Comparison of ENCODE assay signal across 8 mouse cellular contexts in the genomic region with DNA sequence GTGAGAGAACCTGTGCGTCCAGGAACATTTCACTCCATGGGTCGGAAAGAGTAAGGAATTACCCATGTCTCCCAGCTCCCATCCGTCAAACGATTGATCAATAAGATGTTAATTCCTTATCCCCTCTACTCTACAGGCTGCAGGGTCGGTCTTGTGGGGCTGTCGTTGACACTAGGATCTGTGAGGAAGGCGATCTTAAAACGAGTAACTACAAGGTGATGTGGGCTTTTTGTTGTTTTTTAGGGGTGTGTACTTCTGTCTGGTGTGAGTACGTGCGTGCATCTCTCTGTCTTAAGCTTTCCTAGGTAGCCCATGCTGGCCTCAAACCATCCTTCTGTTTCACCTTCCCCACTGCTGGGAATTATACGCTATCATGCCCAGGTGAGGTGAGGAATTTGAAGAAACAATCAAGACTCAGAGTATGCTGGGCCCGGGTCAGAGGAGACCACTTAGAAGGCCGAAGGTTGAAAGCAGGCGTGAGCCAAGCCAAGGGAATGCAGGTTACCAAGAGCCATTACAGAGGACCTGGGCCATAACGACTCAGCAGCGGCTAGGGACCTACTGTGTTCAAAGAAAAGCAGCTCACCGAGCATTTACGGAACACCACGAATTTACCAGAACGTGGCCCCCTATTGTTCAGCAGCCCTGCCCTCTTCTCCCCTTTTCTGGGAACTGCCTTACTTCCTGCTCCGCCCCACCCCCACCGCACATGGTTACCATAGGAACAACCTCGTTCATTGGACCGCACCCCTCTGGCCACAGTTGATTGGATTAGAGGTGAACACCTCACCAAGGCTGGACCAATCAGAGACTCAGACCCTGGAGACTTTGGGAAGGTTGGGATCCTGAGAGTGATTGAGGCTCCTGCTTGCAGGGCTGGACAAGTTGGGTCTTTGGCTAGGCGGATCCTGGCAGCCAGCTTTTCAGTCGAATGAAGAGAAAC. TPM values are rescaled to one million over a fixed set of nuclear protein-coding genes. Genes with fewer than 3 reads are reported as not detected.
DNase-seq lines count a peak whose midpoint lies in the region; ATAC-seq lines count a peak whose summit lies in the region.

No protein-coding gene starts in this region.

- ATAC-seq in limb, embryonic 12.5 days (ENCODE audit: insufficient number of reproducible peaks, insufficient read depth, low FRiP score, low TSS enrichment, low read depth): peak; percentile 95
- peak; percentile 98 for ATAC-seq in midbrain, embryonic 12.5 days (ENCODE audit: low FRiP score, low read depth)
- ATAC-seq in stomach, embryonic 14.5 days (ENCODE audit: insufficient number of reproducible peaks, insufficient read depth, low FRiP score, low read depth): peak; percentile 96

- peak overlapping the region; percentile 97 for H3K27ac ChIP-seq in limb, embryonic 12.5 days
- H3K27ac ChIP-seq in midbrain, embryonic 12.5 days (replicated peaks): peak overlapping the region; percentile 89
- H3K27ac ChIP-seq in stomach, embryonic 14.5 days (ENCODE audit: low read length): peak overlapping the region; percentile 80

- WGBS in limb, embryonic 12.5 days: 29% methylated on average over 26 of the region's 26 CpGs
- WGBS in midbrain, embryonic 12.5 days: 34% methylated on average over 26 of the region's 26 CpGs
- 27% methylated on average over 26 of the region's 26 CpGs for WGBS in stomach, embryonic 14.5 days

- H3K4me2 ChIP-seq in limb, embryonic 12.5 days: peak overlapping the region; percentile 53
- H3K4me2 ChIP-seq in midbrain, embryonic 12.5 days (replicated peaks): peak overlapping the region; percentile 48
- H3K4me2 ChIP-seq in stomach, embryonic 14.5 days (replicated peaks; ENCODE audit: low read depth, low read length): peak overlapping the region; percentile 34

- H3K27me3 ChIP-seq in limb, embryonic 12.5 days: no peaks in the 10 kb centered on the region
- H3K27me3 ChIP-seq in midbrain, embryonic 12.5 days: no peaks in the 10 kb centered on the region
- no peaks in the 10 kb centered on the region for H3K27me3 ChIP-seq in stomach, embryonic 14.5 days (ENCODE audit: control insufficient read depth, insufficient read depth, low read length)

- peaks cover 22% of the 10 kb centered on the region for H3K4me1 ChIP-seq in limb, embryonic 12.5 days (replicated peaks)
- H3K4me1 ChIP-seq in midbrain, embryonic 12.5 days: peaks cover 18% of the 10 kb centered on the region
- H3K4me1 ChIP-seq in stomach, embryonic 14.5 days (ENCODE audit: control insufficient read depth, insufficient read depth, low read length): peaks cover 12% of the 10 kb centered on the region; the same call in 1 of the 2 replicates

- H3K4me3 ChIP-seq in limb, embryonic 12.5 days (replicated peaks): peak overlapping the region; percentile 26
- H3K4me3 ChIP-seq in midbrain, embryonic 12.5 days: peak overlapping the region; percentile 28
- no peak overlapping the region for H3K4me3 ChIP-seq in stomach, embryonic 14.5 days (ENCODE audit: low read depth, low read length)

- 0 out of 2 replicates have a peak overlapping the region, but pooled peaks have one; percentile 34 for H3K9ac ChIP-seq in limb, embryonic 12.5 days (replicated peaks)
- H3K9ac ChIP-seq in midbrain, embryonic 12.5 days (replicated peaks): no peak overlapping the region
- no peak overlapping the region for H3K9ac ChIP-seq in stomach, embryonic 14.5 days (replicated peaks; ENCODE audit: low read depth, low read length)

- no peaks in the 10 kb centered on the region for H3K36me3 ChIP-seq in limb, embryonic 12.5 days
- H3K36me3 ChIP-seq in midbrain, embryonic 12.5 days: no peaks in the 10 kb centered on the region
- no peaks in the 10 kb centered on the region for H3K36me3 ChIP-seq in stomach, embryonic 14.5 days (ENCODE audit: control insufficient read depth, insufficient read depth, low read length)

- no peaks in the 10 kb centered on the region for H3K9me3 ChIP-seq in limb, embryonic 12.5 days
- H3K9me3 ChIP-seq in midbrain, embryonic 12.5 days: no peaks in the 10 kb centered on the region
- no peaks in the 10 kb centered on the region for H3K9me3 ChIP-seq in stomach, embryonic 14.5 days (ENCODE audit: control insufficient read depth, low read depth, low read length)

- DNase-seq in spleen, adult 18-20 months: peak; percentile 27 to 32
- DNase-seq in spleen, adult 12 weeks (ENCODE audit: low spot score): no peak
- DNase-seq in cerebellum, postnatal 25 days: peak; percentile 81 to 91
- peak; percentile 81 to 86 for DNase-seq in frontal cortex, postnatal 10 days (ENCODE audit: low spot score in 2 of 2)
- DNase-seq in kidney, adult 18-20 months: peak; percentile 72

RNA-seq across cellular contexts. Expression of gene Moap1, which starts 13.3 kb away (rescaled TPM):
- polyA plus RNA-seq in limb, embryonic 12.5 days (2016; fragmentation: Nextera tagmentation; extraction: Ambion mirVana): 26.0 and 34.1 TPM in 2 replicates
- polyA plus RNA-seq in midbrain, embryonic 12.5 days (2016; fragmentation: Nextera tagmentation; extraction: Ambion mirVana): 36.8 and 41.6 TPM in 2 replicates
- 20.6 and 22.9 TPM in 2 replicates for polyA plus RNA-seq in stomach, embryonic 14.5 days (2014; fragmentation: Nextera tagmentation; extraction: Ambion mirVana)

RNA-seq across cellular contexts. Expression of gene Tmem251, which starts 13.4 kb away (rescaled TPM):
- 11.1 and 11.5 TPM in 2 replicates for polyA plus RNA-seq in limb, embryonic 12.5 days (2016; fragmentation: Nextera tagmentation; extraction: Ambion mirVana)
- 12.6 TPM in 2 replicates for polyA plus RNA-seq in midbrain, embryonic 12.5 days (2016; fragmentation: Nextera tagmentation; extraction: Ambion mirVana)
- 12.2 and 13.8 TPM in 2 replicates for polyA plus RNA-seq in stomach, embryonic 14.5 days (2014; fragmentation: Nextera tagmentation; extraction: Ambion mirVana)

RNA-seq across cellular contexts. Expression of gene Itpk1, which starts 25.4 kb away (rescaled TPM):
- 8.9 and 9.8 TPM in 2 replicates for polyA plus RNA-seq in limb, embryonic 12.5 days (2016; fragmentation: Nextera tagmentation; extraction: Ambion mirVana)
- 15.4 and 17.2 TPM in 2 replicates for polyA plus RNA-seq in midbrain, embryonic 12.5 days (2016; fragmentation: Nextera tagmentation; extraction: Ambion mirVana)
- 15.9 and 17.1 TPM in 2 replicates for polyA plus RNA-seq in stomach, embryonic 14.5 days (2014; fragmentation: Nextera tagmentation; extraction: Ambion mirVana)

RNA-seq across cellular contexts. Expression of gene Gm28051, which starts 27.4 kb away (rescaled TPM):
- polyA plus RNA-seq in limb, embryonic 12.5 days (2016; fragmentation: Nextera tagmentation; extraction: Ambion mirVana): not detected in 2 replicates
- not detected in 2 replicates for polyA plus RNA-seq in midbrain, embryonic 12.5 days (2016; fragmentation: Nextera tagmentation; extraction: Ambion mirVana)
- not detected in 2 replicates for polyA plus RNA-seq in stomach, embryonic 14.5 days (2014; fragmentation: Nextera tagmentation; extraction: Ambion mirVana)

RNA-seq across cellular contexts. Expression of gene Gon7, which starts 27.5 kb away (rescaled TPM):
- polyA plus RNA-seq in limb, embryonic 12.5 days (2016; fragmentation: Nextera tagmentation; extraction: Ambion mirVana): 39.9 and 46.3 TPM in 2 replicates
- polyA plus RNA-seq in midbrain, embryonic 12.5 days (2016; fragmentation: Nextera tagmentation; extraction: Ambion mirVana): 46.0 and 48.2 TPM in 2 replicates
- 28.2 and 29.6 TPM in 2 replicates for polyA plus RNA-seq in stomach, embryonic 14.5 days (2014; fragmentation: Nextera tagmentation; extraction: Ambion mirVana)
